Mouse (Mus musculus): ENCODE measurements around the gene Spry2. TPM values are rescaled to one million over a fixed set of nuclear protein-coding genes. Genes with fewer than 3 reads are reported as not detected.

Spry2 gene
- polyA plus RNA-seq, 1 experiment from 2014 or later = 91.0 TPM

- Histone ChIP-seq H3K9me3 (replicated peaks; ENCODE audit: low read length) (no peaks in the 10 kb centered on the region), H3K27ac (peak overlapping the region; percentile 62; the same call in 1 of the 2 replicates), H3K4me2 (ENCODE audit: low read length) (no peak overlapping the region), H3K27me3 (ENCODE audit: insufficient read depth, low read length) (no peaks in the 10 kb centered on the region), H3K4me1 (replicated peaks; ENCODE audit: insufficient read depth, low read length) (no peaks in the 10 kb centered on the region), H3K36me3 (ENCODE audit: insufficient read depth, low read length) (no peaks in the 10 kb centered on the region), H3K9ac (ENCODE audit: low read depth, low read length) (no peak overlapping the region), H3K4me3 (replicated peaks; ENCODE audit: low read depth, low read length) (no peak overlapping the region)
- WGBS = 28% methylated on average over 7 of the region's 7 CpGs
- TF ChIP-seq CTCF (IDR thresholded peaks at IDR 0.05; ENCODE audit: low read depth) = no peak
- DNase-seq (ENCODE audit: low spot score) (peak; percentile 38), ATAC-seq (replicated peaks; ENCODE audit: low FRiP score, low read depth) (peak; percentile 33; the same call in 1 of the 2 replicates)
Observed at GRCm38 (mm10) chr14:105851359-105852067, 45.1 kb downstream of the Spry2 start.

Other genes with a start within 250 kb of the Spry2 start
- gene Trim52, start 209.4 kb upstream of the Spry2 start, polyA plus RNA-seq (2015; fragmentation: Nextera tagmentation; extraction: Ambion mirVana) = not detected in 2 replicates